Mouse (Mus musculus) forebrain, embryonic 10.5 days (tissue): ENCODE data around the gene Mtcl1. TPM values are rescaled to one million over a fixed set of nuclear protein-coding genes. Genes with fewer than 3 reads are reported as not detected.

Experiments used
- DNase-seq: peaks from one replicate; pipeline ENCODE4 v3.0.0-alpha.2; 2017; ENCODE audit warnings: low spot score; ENCODE audit errors: extremely low spot score
- H3K27ac ChIP-seq: fragments of 300-500 bp; sonication (generic); 2 replicates; pipeline ENCODE4 v1.5.1; 2016; ENCODE audit warnings: mild to moderate bottlenecking
- H3K27me3 ChIP-seq: fragments of 300-500 bp; sonication (generic); 2 replicates; pipeline ENCODE4 v1.6.1; 2016; ENCODE audit warnings: mild to moderate bottlenecking; ENCODE audit not compliant: poor library complexity, severe bottlenecking
- H3K36me3 ChIP-seq: fragments of 300-500 bp; sonication (generic); replicated peaks from 2 replicates; pipeline ENCODE4 v1.6.1; 2016; ENCODE audit warnings: mild to moderate bottlenecking, moderate library complexity
- H3K4me1 ChIP-seq: fragments of 300-500 bp; sonication (generic); 2 replicates; pipeline ENCODE4 v1.6.1; 2016
- H3K4me3 ChIP-seq: fragments of 300-500 bp; sonication (generic); 2 replicates; pipeline ENCODE4 v1.5.1; 2016; ENCODE audit warnings: mild to moderate bottlenecking, moderate library complexity
- H3K9me3 ChIP-seq: fragments of 300-500 bp; sonication (generic); 2 replicates; pipeline ENCODE4 v1.6.1; 2016; ENCODE audit warnings: mild to moderate bottlenecking, moderate library complexity
- WGBS: fragments of 180-500 bp; shearing (Covaris S2); methylation state at CpG from one replicate; pipeline ENCODE4 v1.1.7; 2016; 5-methylcytosine and 5-hydroxymethylcytosine counted together
- polyA plus RNA-seq: library from polyadenylated mRNA; unstranded; fragments of >200 nt; fragmentation: Nextera tagmentation; extraction: Ambion mirVana; gene quantifications from 2 replicates; pipeline ENCODE4 v1.2.1, GENCODE M21; 2016

Gene Mtcl1
- polyA plus RNA-seq, 1 experiment from 2014 or later: 28.4 TPM

DNA sequence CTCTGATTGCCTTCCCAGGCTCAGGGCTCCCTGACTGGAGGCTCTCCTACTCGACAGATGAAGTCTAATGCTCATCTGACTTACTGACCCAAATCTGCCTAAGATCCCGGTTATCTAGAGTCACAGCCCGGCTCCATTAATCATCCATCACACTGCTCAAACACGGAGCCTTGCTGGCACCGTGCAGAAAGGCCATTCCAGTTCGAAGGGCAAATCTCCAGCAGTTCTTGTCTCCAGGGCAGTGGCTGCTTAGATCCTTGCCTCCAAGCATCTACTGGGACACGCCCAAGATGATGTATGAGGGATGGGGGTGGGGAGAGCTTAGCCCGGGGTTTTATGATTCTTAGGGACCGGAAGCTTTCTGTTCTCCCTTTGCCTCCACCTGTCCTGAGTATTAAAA lies 55.0 kb downstream of the Mtcl1 start:
- Histone ChIP-seq H3K27ac (no peak overlapping the region), H3K27me3 (no peaks in the 10 kb centered on the region), H3K9me3 (peaks cover 9% of the 10 kb centered on the region; the same call in 1 of the 2 replicates), H3K4me3 (no peak overlapping the region), H3K4me1 (peaks cover 9% of the 10 kb centered on the region), H3K36me3 (peaks cover 50% of the 10 kb centered on the region)
- DNase-seq: no peak
- 88% methylated on average over 9 of the region's 9 CpGs for WGBS

DNA sequence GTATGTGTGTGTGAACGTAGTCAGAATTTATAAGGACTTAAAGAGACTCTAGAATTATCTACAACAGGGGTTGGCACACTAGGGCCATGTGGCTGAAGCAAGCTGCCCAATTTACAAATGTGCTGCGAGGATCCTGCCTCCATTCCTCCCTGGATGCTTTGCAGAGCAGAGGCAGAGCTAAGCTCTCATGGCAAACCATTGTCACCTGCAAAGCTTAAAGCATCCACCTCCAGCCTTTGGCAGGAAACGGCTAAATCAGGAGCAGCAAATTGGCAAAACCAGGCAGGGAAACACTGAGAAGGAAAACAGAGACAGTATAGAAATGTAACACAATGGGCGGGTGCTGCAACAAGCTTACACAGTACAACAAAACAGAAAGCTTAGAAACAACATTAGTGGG lies 61.2 kb downstream of the Mtcl1 start:
- Histone ChIP-seq H3K4me3 (no peak overlapping the region), H3K9me3 (no peaks in the 10 kb centered on the region), H3K4me1 (no peaks in the 10 kb centered on the region; the same call in none of the 2 replicates), H3K36me3 (peaks cover 49% of the 10 kb centered on the region), H3K27me3 (no peaks in the 10 kb centered on the region), H3K27ac (no peak overlapping the region)
- WGBS: 82% methylated on average over 4 of the region's 4 CpGs
- no peak for DNase-seq

DNA sequence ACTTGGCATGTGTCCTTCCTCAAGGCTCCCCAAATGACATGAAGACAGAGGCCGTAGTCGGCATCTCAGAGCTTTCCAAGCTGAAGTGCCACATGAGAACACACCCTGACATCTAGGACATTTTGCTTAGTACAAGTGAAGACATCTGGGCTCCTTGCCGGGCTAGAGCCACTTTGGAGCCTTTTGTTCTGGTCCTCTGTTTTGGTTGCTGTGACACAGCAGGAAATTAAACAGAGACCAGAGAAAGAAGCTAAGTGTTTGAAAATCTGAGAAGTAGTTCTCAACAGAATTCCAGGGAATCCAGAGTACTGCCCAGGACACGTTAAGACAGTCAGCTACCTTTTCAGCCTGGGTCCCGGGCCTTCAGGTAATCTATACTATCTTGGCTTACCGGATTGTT lies 68.2 kb downstream of the Mtcl1 start:
- no peaks in the 10 kb centered on the region for H3K9me3 ChIP-seq
- WGBS: 80% methylated on average over 6 of the region's 6 CpGs
- no peaks in the 10 kb centered on the region for H3K4me1 ChIP-seq
- H3K4me3 ChIP-seq: no peak overlapping the region
- no peak for DNase-seq
- H3K27ac ChIP-seq: no peak overlapping the region
- H3K36me3 ChIP-seq: peaks cover 85% of the 10 kb centered on the region
- no peaks in the 10 kb centered on the region for H3K27me3 ChIP-seq

DNA sequence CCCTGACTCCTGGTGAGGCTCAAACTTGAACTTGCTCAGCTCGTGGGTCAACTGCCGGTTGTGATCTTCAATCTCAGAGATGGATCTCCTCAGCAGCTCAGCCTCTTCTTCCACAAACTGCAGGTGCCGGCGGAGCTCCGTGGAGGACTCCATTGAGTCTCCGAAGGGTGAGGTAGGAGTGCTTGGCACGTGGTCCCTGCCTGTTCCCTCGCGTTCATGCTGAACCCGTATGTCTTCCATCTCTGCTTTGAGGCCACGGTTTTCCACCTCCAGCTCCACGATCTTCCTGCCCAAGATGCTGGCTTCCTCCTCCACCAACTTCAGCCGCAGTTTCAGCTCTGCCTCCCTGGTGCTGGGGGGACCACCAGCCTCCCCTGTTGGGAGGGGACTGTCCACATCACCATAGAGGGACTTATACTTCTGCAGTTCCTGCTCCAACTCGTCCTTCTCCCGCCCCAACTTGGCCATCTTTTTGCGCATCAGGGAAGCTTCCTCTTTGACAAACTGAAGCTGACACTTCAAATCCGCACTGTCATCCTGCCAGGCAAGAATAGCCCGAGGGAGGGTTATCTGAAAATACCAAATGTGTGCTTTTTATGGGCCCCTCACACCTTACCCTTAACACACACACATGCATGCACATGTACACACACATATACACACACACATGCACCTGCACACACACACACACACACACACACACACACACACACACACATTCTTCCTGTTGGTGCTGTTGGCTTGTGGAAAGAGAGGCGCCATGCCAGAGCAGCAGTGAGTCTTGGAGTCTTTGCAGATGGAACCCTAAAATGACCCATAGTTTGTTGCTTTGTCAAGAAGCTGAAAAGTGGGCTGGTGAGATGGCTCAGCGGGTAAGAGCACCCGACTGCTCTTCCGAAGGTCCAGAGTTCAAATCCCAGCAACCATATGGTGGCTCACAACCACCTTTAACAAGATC lies 69.4 kb downstream of the Mtcl1 start:
- no peak for DNase-seq
- Histone ChIP-seq H3K4me1 (peaks cover 5% of the 10 kb centered on the region), H3K27me3 (no peaks in the 10 kb centered on the region), H3K4me3 (no peak overlapping the region), H3K27ac (no peak overlapping the region), H3K9me3 (no peaks in the 10 kb centered on the region), H3K36me3 (peaks cover 92% of the 10 kb centered on the region)
- WGBS: 96% methylated on average over 22 of the region's 22 CpGs

DNA sequence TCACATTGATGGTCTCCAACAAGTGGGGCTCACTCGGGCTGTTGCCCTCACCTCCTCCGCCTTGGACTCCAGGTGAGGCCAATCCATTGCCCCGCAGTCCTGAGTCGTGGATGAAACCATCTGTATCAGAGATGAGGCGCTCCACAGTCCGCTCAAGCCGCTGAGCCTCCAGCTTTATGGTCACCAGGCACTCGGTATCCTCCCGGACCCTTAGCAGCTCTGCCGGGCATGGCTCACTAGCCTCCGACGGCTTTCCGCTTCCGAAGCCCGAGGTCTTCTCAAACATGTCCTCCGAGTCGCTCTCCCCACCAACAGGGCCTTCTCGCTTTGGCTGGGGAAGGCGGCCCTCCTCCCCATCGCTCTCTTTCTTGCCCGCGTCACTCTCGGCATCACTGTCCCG lies 70.2 kb downstream of the Mtcl1 start:
- no peak for DNase-seq
- no peaks in the 10 kb centered on the region for H3K27me3 ChIP-seq
- 96% methylated on average over 24 of the region's 24 CpGs for WGBS
- H3K27ac ChIP-seq: peak overlapping the region; percentile 44; the same call in 1 of the 2 replicates
- H3K4me3 ChIP-seq: no peak overlapping the region
- no peaks in the 10 kb centered on the region for H3K9me3 ChIP-seq
- H3K36me3 ChIP-seq: peaks cover 92% of the 10 kb centered on the region
- peaks cover 14% of the 10 kb centered on the region for H3K4me1 ChIP-seq

DNA sequence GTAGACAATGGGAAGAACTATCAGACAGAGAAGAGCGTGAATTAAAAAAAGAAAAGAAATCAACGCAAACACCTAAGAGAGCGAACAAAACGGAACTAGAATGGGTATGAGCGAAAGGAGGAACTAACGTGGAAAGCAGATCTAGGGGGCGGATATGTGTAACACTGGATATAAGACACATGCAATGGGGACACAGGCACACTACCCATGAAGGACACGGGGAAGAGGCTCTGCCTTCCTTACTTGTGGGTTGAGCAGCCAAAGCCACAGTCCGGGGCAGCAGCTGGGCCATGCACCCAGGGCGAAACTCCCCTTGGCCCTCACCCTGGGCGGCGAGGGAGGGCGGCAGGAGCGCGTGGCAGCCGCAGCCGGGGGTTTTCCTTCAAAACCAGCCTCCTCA lies 71.4 kb downstream of the Mtcl1 start:
- H3K27ac ChIP-seq: no peak overlapping the region
- no peaks in the 10 kb centered on the region for H3K9me3 ChIP-seq
- peaks cover 91% of the 10 kb centered on the region for H3K36me3 ChIP-seq
- no peaks in the 10 kb centered on the region for H3K27me3 ChIP-seq
- no peak overlapping the region for H3K4me3 ChIP-seq
- peaks cover 16% of the 10 kb centered on the region for H3K4me1 ChIP-seq
- no peak for DNase-seq
- WGBS: 92% methylated on average over 17 of the region's 17 CpGs

DNA sequence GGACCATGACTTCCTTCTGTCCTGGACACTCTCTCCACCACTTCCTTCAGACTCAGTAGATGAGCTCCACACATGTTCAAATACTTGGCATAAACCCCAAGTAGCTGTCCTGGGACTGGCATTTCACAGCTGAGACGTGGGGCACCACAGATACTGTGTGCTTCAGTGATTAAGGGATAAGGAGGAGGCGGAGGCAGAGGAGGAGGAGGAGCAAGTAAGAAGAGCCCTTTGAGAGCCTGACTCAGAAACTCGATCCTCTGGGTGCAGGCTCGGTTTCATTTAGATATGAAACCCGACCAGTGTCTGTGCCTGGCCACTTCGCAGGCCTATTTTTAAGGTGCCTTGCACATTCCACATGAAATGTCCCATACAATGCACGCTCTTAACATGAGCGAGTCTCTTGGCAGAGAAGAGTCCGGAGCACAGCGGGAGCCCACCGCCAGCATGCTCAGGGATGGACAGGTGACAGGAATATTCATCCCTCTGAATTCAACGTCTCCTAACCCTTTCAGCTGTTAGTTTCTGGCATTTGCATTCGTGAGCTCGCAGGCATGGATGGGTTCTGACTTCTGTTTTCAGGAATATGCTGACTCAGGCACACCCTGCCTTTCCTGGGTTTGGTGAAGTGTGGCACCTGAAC lies 74.8 kb downstream of the Mtcl1 start:
- H3K36me3 ChIP-seq: peaks cover 95% of the 10 kb centered on the region
- H3K27ac ChIP-seq: 0 out of 2 replicates have a peak overlapping the region, but pooled peaks have one; percentile 15
- no peak overlapping the region for H3K4me3 ChIP-seq
- WGBS: 59% methylated on average over 14 of the region's 14 CpGs
- no peak for DNase-seq
- no peaks in the 10 kb centered on the region for H3K27me3 ChIP-seq
- H3K4me1 ChIP-seq: peaks cover 17% of the 10 kb centered on the region
- H3K9me3 ChIP-seq: no peaks in the 10 kb centered on the region

DNA sequence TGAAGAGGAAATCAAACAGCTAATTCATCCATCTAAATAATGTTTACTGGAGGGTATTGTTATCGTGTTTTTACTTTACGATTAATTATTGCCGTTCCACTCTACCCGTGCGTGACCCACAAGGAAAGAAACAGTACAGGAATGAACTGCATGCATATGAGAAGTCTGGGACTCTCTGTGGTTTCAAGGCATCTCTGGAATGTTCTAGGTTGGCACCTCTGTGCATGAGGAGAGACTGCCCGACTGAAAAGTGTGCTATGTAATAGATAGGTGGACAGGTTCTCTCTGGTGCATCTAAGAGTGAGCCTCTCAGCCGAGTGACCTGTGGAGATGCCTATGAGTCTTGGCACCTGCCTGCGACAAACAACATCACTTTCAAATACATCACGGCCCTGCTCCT lies 78.7 kb downstream of the Mtcl1 start:
- 96% methylated on average over 9 of the region's 9 CpGs for WGBS
- no peak for DNase-seq
- H3K36me3 ChIP-seq: peaks cover 96% of the 10 kb centered on the region
- H3K4me1 ChIP-seq: peaks cover 19% of the 10 kb centered on the region
- no peaks in the 10 kb centered on the region for H3K27me3 ChIP-seq
- H3K27ac ChIP-seq: no peak overlapping the region
- H3K9me3 ChIP-seq: no peaks in the 10 kb centered on the region
- no peak overlapping the region for H3K4me3 ChIP-seq

DNA sequence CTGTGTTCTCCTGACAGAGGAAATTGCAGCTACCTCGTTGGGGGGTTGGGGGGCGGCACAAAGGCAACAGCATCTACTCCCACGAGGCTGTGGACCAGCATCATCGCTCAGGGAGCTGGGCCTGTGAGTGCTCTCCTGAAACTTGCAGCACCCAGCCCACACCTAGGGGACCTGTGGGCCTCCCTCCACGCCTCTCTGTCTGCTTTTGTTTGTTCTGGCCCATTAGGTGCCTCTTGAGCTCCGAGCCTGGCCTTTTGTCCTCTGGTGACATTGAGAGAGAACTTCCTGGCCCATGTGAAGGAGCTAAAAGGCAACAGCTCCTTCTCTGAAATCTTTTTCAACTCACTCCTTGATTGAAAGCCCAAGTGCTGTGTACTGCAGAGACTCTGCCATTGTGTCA lies 79.8 kb downstream of the Mtcl1 start:
- 81% methylated on average over 6 of the region's 6 CpGs for WGBS
- Histone ChIP-seq H3K27me3 (no peaks in the 10 kb centered on the region), H3K4me1 (peaks cover 9% of the 10 kb centered on the region), H3K9me3 (no peaks in the 10 kb centered on the region), H3K4me3 (no peak overlapping the region), H3K27ac (peak overlapping the region; percentile 13; the same call in 1 of the 2 replicates), H3K36me3 (peaks cover 96% of the 10 kb centered on the region)
- DNase-seq: no peak

DNA sequence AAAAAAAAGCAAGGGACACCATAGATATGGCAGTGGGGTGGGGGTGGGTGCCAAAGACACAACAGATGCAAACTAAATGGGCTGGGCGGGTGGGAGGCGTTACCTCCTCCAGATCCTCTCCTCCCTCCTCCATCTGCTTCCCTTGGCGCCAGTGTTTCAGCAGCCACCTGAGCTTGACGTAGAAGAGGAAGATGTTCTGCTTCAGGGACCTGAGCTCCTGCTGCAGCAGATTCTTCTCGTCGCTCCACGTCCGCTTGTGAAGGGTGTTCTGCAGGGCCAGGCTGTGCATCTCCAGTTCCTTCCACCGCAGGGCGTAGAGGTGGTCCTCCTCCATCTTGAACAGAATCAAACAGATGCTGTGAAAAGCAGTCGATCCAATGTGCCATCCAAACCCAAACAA lies 81.4 kb downstream of the Mtcl1 start:
- Histone ChIP-seq H3K9me3 (no peaks in the 10 kb centered on the region), H3K27me3 (no peaks in the 10 kb centered on the region), H3K36me3 (peaks cover 97% of the 10 kb centered on the region), H3K4me1 (0 out of 2 replicates have a peak, but pooled peaks cover 3% of the 10 kb centered on the region), H3K27ac (no peak overlapping the region), H3K4me3 (no peak overlapping the region)
- DNase-seq: no peak
- WGBS: 93% methylated on average over 11 of the region's 11 CpGs

DNA sequence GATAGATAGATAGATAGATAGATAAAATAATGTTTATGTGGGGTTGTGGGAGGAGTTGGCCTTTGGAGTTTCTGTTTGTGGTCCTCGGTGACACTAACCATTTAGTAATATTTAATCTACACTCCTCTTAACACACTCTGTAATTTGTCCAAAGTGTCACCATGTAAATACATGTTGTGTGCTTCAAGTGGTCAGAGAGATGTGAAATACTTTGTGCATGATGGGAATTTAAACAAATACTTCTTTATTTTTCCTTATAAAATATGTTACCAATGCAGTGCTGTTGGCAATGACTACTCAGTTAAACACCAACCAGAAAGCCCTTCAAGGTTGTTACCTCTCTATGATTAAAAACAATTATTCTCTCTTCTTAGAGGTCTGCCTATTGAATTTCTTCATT lies 83.9 kb downstream of the Mtcl1 start:
- no peaks in the 10 kb centered on the region for H3K9me3 ChIP-seq
- no peak overlapping the region for H3K4me3 ChIP-seq
- no peak for DNase-seq
- H3K4me1 ChIP-seq: 0 out of 2 replicates have a peak, but pooled peaks cover 13% of the 10 kb centered on the region
- WGBS: 95% methylated on average over 1 of the region's 1 CpGs
- peaks cover 97% of the 10 kb centered on the region for H3K36me3 ChIP-seq
- H3K27me3 ChIP-seq: no peaks in the 10 kb centered on the region
- no peak overlapping the region for H3K27ac ChIP-seq

DNA sequence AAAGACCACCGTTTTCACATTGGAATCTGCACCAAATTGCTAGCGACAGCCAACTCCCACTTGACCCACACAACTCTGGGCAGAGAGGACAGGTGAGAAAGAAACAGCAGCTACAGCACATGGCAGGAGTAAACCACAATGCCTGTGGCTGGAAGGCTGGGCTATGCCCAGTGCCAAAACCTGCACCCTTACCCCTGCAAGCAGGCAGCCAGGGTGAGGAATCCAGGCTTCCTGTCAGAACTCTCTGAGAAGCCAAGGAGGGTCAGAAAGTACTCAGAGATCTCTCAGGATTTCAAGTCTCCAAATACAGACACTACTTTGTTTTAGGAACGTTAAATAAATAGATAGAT lies 84.3 kb downstream of the Mtcl1 start:
- Histone ChIP-seq H3K36me3 (peaks cover 99% of the 10 kb centered on the region), H3K27ac (no peak overlapping the region), H3K9me3 (no peaks in the 10 kb centered on the region), H3K27me3 (no peaks in the 10 kb centered on the region), H3K4me3 (no peak overlapping the region), H3K4me1 (0 out of 2 replicates have a peak, but pooled peaks cover 13% of the 10 kb centered on the region)
- WGBS: 96% methylated on average over 3 of the region's 3 CpGs
- no peak for DNase-seq
